Mouse (Mus musculus) kidney, adult 2 months (tissue): ENCODE measurements around the gene Sde2. TPM values are rescaled to one million over a fixed set of nuclear protein-coding genes. Genes with fewer than 3 reads are reported as not detected.

Source experiments
- DNase-seq: peaks from one replicate; pipeline ENCODE4 v3.0.0; 2021
- H3K27ac ChIP-seq: fragments of 200-500 bp; 2 replicates; pipeline ENCODE4 v1.5.1; 2012; ENCODE audit warnings: low read depth, low read length, control low read depth, inconsistent platforms; ENCODE audit not compliant: insufficient read depth
- H3K27me3 ChIP-seq: fragments of 200-500 bp; replicated peaks from 2 replicates; pipeline ENCODE4 v1.6.1; 2012; ENCODE audit warnings: mild to moderate bottlenecking, moderate library complexity, low read length, inconsistent platforms; ENCODE audit not compliant: control insufficient read depth, insufficient read depth
- H3K36me3 ChIP-seq: fragments of 200-500 bp; 2 replicates; pipeline ENCODE4 v1.6.1; 2012; ENCODE audit warnings: mild to moderate bottlenecking, moderate library complexity, low read length, inconsistent platforms; ENCODE audit not compliant: control insufficient read depth, insufficient read depth
- H3K4me1 ChIP-seq: fragments of 200-500 bp; 2 replicates; pipeline ENCODE4 v1.6.1; 2011; ENCODE audit warnings: low read length; ENCODE audit not compliant: control insufficient read depth, insufficient read depth
- H3K4me3 ChIP-seq: fragments of 200-500 bp; 2 replicates; pipeline ENCODE4 v1.5.1; 2011; ENCODE audit warnings: mild to moderate bottlenecking, low read depth, low read length, control low read depth; ENCODE audit not compliant: insufficient read depth
- CTCF ChIP-seq: fragments of 200-500 bp; conservative IDR thresholded peaks from 2 replicates; pipeline ENCODE4 v1.5.1; 2011; ENCODE audit warnings: low read depth, mild to moderate bottlenecking, control low read depth, low read length, moderate library complexity, mixed read lengths; ENCODE audit not compliant: insufficient read depth, insufficient read length
- POLR2A ChIP-seq: fragments of 200-500 bp; IDR thresholded peaks from one replicate; pipeline ENCODE4 v1.6.1; 2011; ENCODE audit warnings: low read depth, low read length, control low read depth
- WGBS: fragments of 180-500 bp; shearing (Covaris S2); methylation state at CpG from one replicate; pipeline ENCODE4 v1.1.7; 2018; 5-methylcytosine and 5-hydroxymethylcytosine counted together
- polyA plus RNA-seq: library from polyadenylated mRNA; depleted of rRNA; stranded (reverse); fragments of >200 nt; gene quantifications from 2 replicates; pipeline ENCODE4 v1.2.3, GENCODE M21; 2012; rRNA removed

Sde2 gene
- polyA plus RNA-seq, 1 experiment = 8.4 TPM

DNA sequence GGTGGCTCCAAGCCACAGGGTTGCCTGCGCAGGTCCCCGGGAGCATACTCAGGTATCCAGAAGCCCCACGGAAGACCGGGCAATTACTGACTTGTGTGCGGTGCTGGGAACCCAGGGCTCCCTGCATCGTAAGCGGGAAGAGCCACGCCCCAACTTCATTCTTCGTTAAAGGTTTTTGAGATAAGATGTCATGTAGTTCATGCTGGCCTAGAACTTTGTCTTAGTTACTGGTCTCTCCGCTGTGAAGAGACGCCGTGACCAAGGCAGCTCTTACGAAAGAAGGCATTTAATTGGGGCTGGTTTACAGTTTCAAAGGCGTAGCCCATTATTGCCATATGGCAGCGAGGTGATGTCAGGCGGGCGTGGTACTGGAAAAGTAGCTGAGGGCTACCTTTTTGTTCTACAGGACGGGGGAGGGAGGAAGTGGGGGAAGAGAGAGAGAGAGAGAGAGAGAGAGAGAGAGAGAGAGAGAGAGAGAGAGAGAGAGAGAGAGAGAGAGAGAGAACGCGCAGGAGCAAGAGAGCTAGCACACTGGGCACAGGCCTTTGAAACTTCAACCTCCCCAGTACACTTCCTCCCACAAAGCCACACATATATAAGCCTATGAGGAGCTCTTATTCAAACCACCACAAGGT lies 60.8 kb downstream of the Sde2 start:
- 56% methylated on average over 20 of the region's 20 CpGs for WGBS
- Histone ChIP-seq H3K27ac (no peak overlapping the region), H3K4me3 (no peak overlapping the region), H3K4me1 (no peaks in the 10 kb centered on the region), H3K27me3 (no peaks in the 10 kb centered on the region), H3K36me3 (no peaks in the 10 kb centered on the region; the same call in 1 of the 2 replicates)
- no peak for DNase-seq
- TF ChIP-seq CTCF (no peak), POLR2A (no peak)

GRCm38 (mm10) chr1:180912792-180913191 lies 61.9 kb downstream of the Sde2 start:
- WGBS = 85% methylated on average over 5 of the region's 5 CpGs
- no peak for TF ChIP-seq CTCF
- no peak for TF ChIP-seq POLR2A

DNA sequence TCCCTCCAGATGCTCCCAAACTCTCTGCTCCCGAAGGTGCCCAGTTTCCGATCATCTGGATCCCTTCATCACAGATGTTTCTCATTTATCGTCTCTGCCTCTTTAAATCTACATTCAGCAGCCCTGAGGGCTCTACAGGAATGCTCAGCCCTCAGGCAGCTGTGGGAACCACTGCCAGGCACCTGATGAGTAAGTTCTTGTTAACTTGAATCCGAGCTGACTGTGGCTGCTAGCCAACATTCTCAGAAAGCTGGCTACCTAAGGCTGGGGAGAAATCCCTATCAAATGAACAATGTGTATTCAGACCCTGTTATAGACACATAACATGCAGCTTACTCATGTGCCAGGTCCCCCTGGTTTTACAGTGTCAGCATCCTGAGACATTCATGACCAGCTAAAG lies 62.9 kb downstream of the Sde2 start:
- Histone ChIP-seq H3K36me3 (no peaks in the 10 kb centered on the region), H3K27ac (no peak overlapping the region), H3K4me1 (no peaks in the 10 kb centered on the region), H3K27me3 (no peaks in the 10 kb centered on the region), H3K4me3 (no peak overlapping the region)
- no peak for DNase-seq
- 62% methylated on average over 4 of the region's 4 CpGs for WGBS
- no peak for TF ChIP-seq POLR2A
- TF ChIP-seq CTCF = no peak

More at GRCm38 (mm10) chr1:180912792-180913191, 61.9 kb downstream of the Sde2 start:
- Histone ChIP-seq H3K4me1 (no peaks in the 10 kb centered on the region), H3K4me3 (no peak overlapping the region), H3K27me3 (no peaks in the 10 kb centered on the region), H3K27ac (no peak overlapping the region), H3K36me3 (no peaks in the 10 kb centered on the region)
- DNase-seq = no peak

- no peaks in the 10 kb centered on the region for H3K27me3 ChIP-seq
- H3K27ac ChIP-seq = no peak overlapping the region
- DNase-seq = no peak
- no peak for TF ChIP-seq CTCF
- TF ChIP-seq POLR2A = no peak
- no peak overlapping the region for H3K4me3 ChIP-seq
- no peaks in the 10 kb centered on the region for H3K36me3 ChIP-seq
- H3K4me1 ChIP-seq = no peaks in the 10 kb centered on the region
- 88% methylated on average over 11 of the region's 11 CpGs for WGBS
These were observed 65.5 kb downstream of the Sde2 start for GRCm38 (mm10) chr1:180916425-180916824.

GRCm38 (mm10) chr1:180917053-180917452 lies 66.1 kb downstream of the Sde2 start:
- Histone ChIP-seq H3K27me3 (no peaks in the 10 kb centered on the region), H3K27ac (no peak overlapping the region), H3K4me1 (no peaks in the 10 kb centered on the region), H3K36me3 (no peaks in the 10 kb centered on the region), H3K4me3 (no peak overlapping the region)
- TF ChIP-seq CTCF (no peak), POLR2A (no peak)
- WGBS = 48% methylated on average over 1 of the region's 1 CpGs
- DNase-seq = no peak

Other genes with a start within 250 kb of the Sde2 start
- 4.0 and 4.2 TPM in 2 replicates for gene Lin9, start 210.0 kb upstream of the Sde2 start, polyA plus RNA-seq
- not detected in 2 replicates for gene Mixl1, start 154.1 kb upstream of the Sde2 start, polyA plus RNA-seq
- 9.6 and 12.1 TPM in 2 replicates for gene Acbd3, start 125.1 kb upstream of the Sde2 start, polyA plus RNA-seq
- gene H3f3a, start 37.2 kb upstream of the Sde2 start, polyA plus RNA-seq = 324 and 348 TPM in 2 replicates
- gene Lefty2, start 42.0 kb downstream of the Sde2 start, polyA plus RNA-seq = not detected in 2 replicates
- gene Pycr2, start 53.2 kb downstream of the Sde2 start, polyA plus RNA-seq = 20.9 and 24.1 TPM in 2 replicates
- 2.9 and 3.8 TPM in 2 replicates for gene Lefty1, start 83.9 kb downstream of the Sde2 start, polyA plus RNA-seq
- gene Tmem63a, start 91.2 kb downstream of the Sde2 start, polyA plus RNA-seq = 26.7 and 28.7 TPM in 2 replicates
- gene Ephx1, start 169.8 kb downstream of the Sde2 start, polyA plus RNA-seq = 69.9 and 73.3 TPM in 2 replicates
- not detected in 2 replicates for gene 9130409I23Rik, start 200.1 kb downstream of the Sde2 start, polyA plus RNA-seq